Mouse (Mus musculus) small intestine, adult 2 months (tissue): Measurements from ENCODE around the gene Ndufs3. TPM values are rescaled to one million over a fixed set of nuclear protein-coding genes. Genes with fewer than 3 reads are reported as not detected.

Source experiments
- H3K27ac ChIP-seq: fragments of 200-500 bp; 2 replicates; pipeline ENCODE4 v1.5.1; 2012; ENCODE audit warnings: low read depth, low read length, control low read depth, inconsistent platforms; ENCODE audit not compliant: insufficient read depth
- H3K27me3 ChIP-seq: fragments of 200-500 bp; 2 replicates; pipeline ENCODE4 v1.6.1; 2012; ENCODE audit warnings: mild to moderate bottlenecking, moderate library complexity, low read length, inconsistent platforms; ENCODE audit not compliant: control insufficient read depth, insufficient read depth
- H3K36me3 ChIP-seq: fragments of 200-500 bp; 2 replicates; pipeline ENCODE4 v1.6.1; 2012; ENCODE audit warnings: mild to moderate bottlenecking, low read length, control low read depth, inconsistent platforms; ENCODE audit not compliant: control insufficient read depth, insufficient read depth
- H3K4me1 ChIP-seq: fragments of 200-500 bp; 2 replicates; pipeline ENCODE4 v1.6.1; 2012; ENCODE audit warnings: low read length, inconsistent platforms, mixed read lengths; ENCODE audit not compliant: control insufficient read depth, insufficient read depth, insufficient read length
- H3K4me3 ChIP-seq: fragments of 200-500 bp; 2 replicates; pipeline ENCODE4 v1.5.1; 2012; ENCODE audit warnings: low read depth, mild to moderate bottlenecking, control low read depth, inconsistent platforms, low read length, moderate library complexity
- CTCF ChIP-seq: fragments of 200-500 bp; IDR thresholded peaks from 2 replicates; pipeline ENCODE4 v1.5.1; 2012; ENCODE audit warnings: low read depth, mild to moderate bottlenecking, control low read depth, inconsistent platforms, low read length, moderate library complexity, mixed read lengths; ENCODE audit not compliant: insufficient replicate concordance, insufficient read length; ENCODE audit errors: extremely low read depth
- POLR2A ChIP-seq: fragments of 200-500 bp; IDR thresholded peaks from 2 replicates; pipeline ENCODE4 v1.6.1; 2012; ENCODE audit warnings: low read depth, mild to moderate bottlenecking, control low read depth, inconsistent platforms, low read length, moderate library complexity
- WGBS: fragments of 180-500 bp; shearing (Covaris S2); methylation state at CpG from one replicate; pipeline ENCODE4 v1.1.7; 2018; 5-methylcytosine and 5-hydroxymethylcytosine counted together
- polyA plus RNA-seq: library from polyadenylated mRNA; depleted of rRNA; stranded (reverse); fragments of >200 nt; gene quantifications from 2 replicates; pipeline ENCODE4 v1.2.3, GENCODE M21; 2012

Gene Ndufs3
- polyA plus RNA-seq, 1 experiment = 119 TPM

DNA sequence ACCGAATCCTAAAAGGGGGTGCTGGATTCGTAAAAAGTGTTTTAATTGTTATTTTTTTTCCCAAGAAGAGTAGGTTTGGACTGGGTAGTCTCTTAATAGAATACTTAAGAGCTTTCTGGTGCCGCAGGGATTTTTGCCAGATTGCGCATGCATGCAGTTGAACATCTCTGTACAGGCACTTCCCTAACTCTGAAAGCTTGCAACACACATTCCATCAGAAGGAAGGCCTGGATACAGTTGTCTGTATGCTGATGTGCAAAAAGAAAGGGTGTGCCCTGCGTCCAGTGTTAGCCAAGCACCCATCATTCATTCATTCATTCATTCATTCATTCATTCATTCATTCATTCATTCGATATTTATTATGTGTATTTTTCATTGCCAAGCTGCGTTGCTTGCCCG lies 35.1 kb upstream of the Ndufs3 start:
- Histone ChIP-seq H3K27ac (no peak overlapping the region), H3K36me3 (no peaks in the 10 kb centered on the region), H3K4me3 (peak overlapping the region; percentile 99), H3K27me3 (no peaks in the 10 kb centered on the region), H3K4me1 (peaks cover 2% of the 10 kb centered on the region; the same call in 1 of the 2 replicates)
- TF ChIP-seq POLR2A = no peak
- TF ChIP-seq CTCF = no peak
- 35% methylated on average over 8 of the region's 8 CpGs for WGBS

DNA sequence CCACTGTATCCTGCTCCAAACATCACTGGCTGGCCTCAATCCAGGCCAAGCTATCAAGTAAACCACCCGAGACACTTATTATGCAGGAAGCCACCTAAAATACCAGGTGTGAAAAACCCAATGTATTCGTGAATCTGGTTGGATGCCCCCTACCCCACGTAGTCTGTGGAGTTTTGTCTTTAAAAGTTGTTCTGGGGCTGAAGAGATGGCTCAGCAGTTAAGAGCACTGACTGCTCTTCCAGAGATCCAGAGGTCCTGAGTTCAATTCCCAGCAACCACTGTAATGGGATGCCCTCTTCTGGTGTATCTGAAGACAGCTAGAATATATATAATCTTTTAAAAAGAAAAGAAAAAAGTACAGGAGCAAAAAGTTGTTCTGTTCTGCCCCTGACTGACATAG lies 33.7 kb upstream of the Ndufs3 start:
- Histone ChIP-seq H3K27ac (no peak overlapping the region), H3K36me3 (no peaks in the 10 kb centered on the region), H3K4me1 (peaks cover 2% of the 10 kb centered on the region; the same call in 1 of the 2 replicates), H3K4me3 (no peak overlapping the region), H3K27me3 (no peaks in the 10 kb centered on the region)
- WGBS = 68% methylated on average over 3 of the region's 3 CpGs
- TF ChIP-seq CTCF (no peak), POLR2A (no peak)

DNA sequence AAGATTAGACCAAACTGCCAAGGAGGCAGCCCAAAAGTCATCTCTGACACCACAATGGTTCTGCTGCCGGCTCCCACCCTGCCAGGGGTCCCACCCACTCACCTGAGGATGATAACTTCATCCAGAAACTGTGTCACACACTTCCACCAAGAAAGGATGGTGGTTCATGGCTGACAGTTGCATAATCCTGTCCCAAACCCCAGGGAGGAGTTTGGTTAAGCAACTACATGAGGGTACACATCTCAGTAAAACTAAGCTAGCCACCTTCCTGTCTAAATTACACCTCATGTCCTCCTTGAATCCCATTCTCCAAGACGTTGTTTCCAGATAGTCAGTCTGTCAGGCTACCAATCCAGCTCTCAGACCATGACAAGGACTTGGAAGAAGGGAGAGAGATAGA lies 27.6 kb upstream of the Ndufs3 start:
- no peak overlapping the region for H3K27ac ChIP-seq
- WGBS = 59% methylated on average over 2 of the region's 2 CpGs
- H3K4me1 ChIP-seq = no peaks in the 10 kb centered on the region
- no peaks in the 10 kb centered on the region for H3K27me3 ChIP-seq
- H3K36me3 ChIP-seq = no peaks in the 10 kb centered on the region
- no peak overlapping the region for H3K4me3 ChIP-seq
- TF ChIP-seq POLR2A = no peak
- no peak for TF ChIP-seq CTCF

DNA sequence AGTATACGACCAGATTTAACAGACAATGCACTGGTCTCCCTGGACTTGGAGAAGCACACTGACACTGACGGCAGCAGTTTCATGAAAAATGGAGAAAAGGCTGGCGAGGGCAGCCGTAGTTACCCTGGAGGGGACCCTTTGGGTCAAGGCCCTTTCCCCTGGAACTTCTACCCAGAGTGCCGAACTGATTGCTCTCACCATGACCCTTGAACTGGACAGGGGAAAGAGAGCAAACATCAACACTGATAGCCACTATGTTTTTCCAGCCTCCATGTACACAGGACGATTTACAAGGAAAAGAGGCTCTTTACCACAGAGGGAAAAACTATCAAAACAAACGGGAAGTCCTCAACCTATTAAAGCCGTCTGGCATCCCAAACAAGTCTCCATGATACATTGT lies 27.2 kb upstream of the Ndufs3 start:
- no peak overlapping the region for H3K27ac ChIP-seq
- H3K27me3 ChIP-seq = no peaks in the 10 kb centered on the region
- H3K4me3 ChIP-seq = no peak overlapping the region
- H3K36me3 ChIP-seq = no peaks in the 10 kb centered on the region
- TF ChIP-seq CTCF (no peak), POLR2A (no peak)
- 55% methylated on average over 8 of the region's 8 CpGs for WGBS
- H3K4me1 ChIP-seq = no peaks in the 10 kb centered on the region

DNA sequence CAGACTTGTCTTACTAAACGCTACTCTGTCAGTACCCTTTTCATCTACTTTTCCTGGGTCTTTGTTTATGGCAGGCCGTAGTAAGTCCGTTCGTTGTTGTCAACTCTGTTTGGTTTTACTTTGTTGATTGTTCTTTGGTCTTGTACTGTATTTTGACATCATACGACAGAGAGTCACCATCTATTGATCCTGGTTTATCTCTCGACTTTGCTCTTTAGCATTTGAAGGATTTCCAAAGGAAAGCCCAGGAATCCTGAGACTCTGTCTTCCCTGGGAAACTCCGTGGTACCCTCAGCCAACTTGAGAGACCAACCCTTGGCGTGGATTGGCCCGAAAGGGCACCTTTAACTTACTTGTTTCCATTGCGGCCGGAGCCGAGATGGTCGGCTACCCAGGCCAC lies 23.9 kb upstream of the Ndufs3 start:
- no peak overlapping the region for H3K27ac ChIP-seq
- no peaks in the 10 kb centered on the region for H3K27me3 ChIP-seq
- H3K4me1 ChIP-seq = no peaks in the 10 kb centered on the region
- H3K36me3 ChIP-seq = no peaks in the 10 kb centered on the region
- no peak for TF ChIP-seq POLR2A
- no peak for TF ChIP-seq CTCF
- WGBS = 81% methylated on average over 13 of the region's 13 CpGs
- no peak overlapping the region for H3K4me3 ChIP-seq

DNA sequence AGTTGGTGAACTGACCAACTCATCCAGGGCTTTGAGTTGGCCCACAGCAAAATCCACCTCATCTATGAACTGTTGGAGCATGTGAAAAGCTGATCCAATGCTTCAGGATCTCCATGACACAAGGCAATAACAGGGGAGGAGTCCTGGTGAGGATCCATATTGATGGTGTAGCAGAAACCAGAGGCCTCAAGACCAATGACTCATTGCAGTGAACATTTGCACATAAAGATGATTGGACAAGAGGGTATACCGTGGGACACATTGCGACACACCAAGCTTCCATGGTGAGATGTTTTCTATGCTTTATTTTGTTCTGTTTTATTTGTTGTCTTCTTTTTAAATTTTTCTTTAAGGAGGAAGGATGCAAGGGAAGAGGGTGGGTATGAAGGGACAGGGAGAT lies 18.0 kb upstream of the Ndufs3 start:
- WGBS = 80% methylated on average over 2 of the region's 2 CpGs

DNA sequence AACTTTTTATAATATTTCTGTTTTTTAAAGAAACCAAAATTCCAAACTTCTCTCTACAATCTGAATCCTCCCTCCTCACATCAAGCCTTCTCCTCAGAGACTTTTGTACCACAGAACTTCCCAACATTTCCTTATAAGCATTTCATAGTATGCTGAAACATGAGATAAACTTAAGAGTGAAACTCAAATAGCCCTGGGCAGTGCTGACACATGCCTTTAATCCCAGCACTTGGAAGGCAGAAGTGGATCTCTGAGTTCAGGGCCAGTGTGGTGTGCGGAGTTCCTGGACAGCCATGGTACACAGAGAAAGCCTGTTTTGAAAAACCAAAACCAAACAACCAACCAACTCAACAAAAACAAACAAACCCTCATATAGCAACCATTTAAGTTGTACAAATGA lies 16.6 kb upstream of the Ndufs3 start:
- Histone ChIP-seq H3K27me3 (no peaks in the 10 kb centered on the region), H3K27ac (0 out of 2 replicates have a peak overlapping the region, but pooled peaks have one; percentile 24), H3K4me3 (no peak overlapping the region), H3K36me3 (no peaks in the 10 kb centered on the region), H3K4me1 (no peaks in the 10 kb centered on the region)
- 79% methylated on average over 1 of the region's 1 CpGs for WGBS
- no peak for TF ChIP-seq POLR2A
- no peak for TF ChIP-seq CTCF

More for the DNA sequence above, 18.0 kb upstream of the Ndufs3 start:
- Histone ChIP-seq H3K4me3 (no peak overlapping the region), H3K27ac (no peak overlapping the region), H3K27me3 (no peaks in the 10 kb centered on the region), H3K36me3 (no peaks in the 10 kb centered on the region), H3K4me1 (no peaks in the 10 kb centered on the region)
- no peak for TF ChIP-seq POLR2A
- TF ChIP-seq CTCF = no peak
